Mouse (Mus musculus): ENCODE measurements around the gene Clec12b.

- no peak for TF ChIP-seq CTCF (IDR thresholded peaks at IDR 0.05; ENCODE audit: low read depth)
- no peak for TF ChIP-seq EP300 (IDR thresholded peaks at IDR 0.05; ENCODE audit: low read depth)
Measured at GRCm38 (mm10) chr6:129356430-129356829, 29.2 kb downstream of the Clec12b start.

Data from liver, embryonic 14.5 days (tissue).